Mouse (Mus musculus) midbrain, embryonic 10.5 days (tissue): ENCODE measurements around the gene Cers1. TPM values are rescaled to one million over a fixed set of nuclear protein-coding genes. Genes with fewer than 3 reads are reported as not detected.
A peak's percentile ranks its signal among the peaks of the same experiment; 100 is the strongest.

Experiments used
- DNase-seq: peaks from one replicate; pipeline ENCODE4 v3.0.0-alpha.2; 2017; ENCODE audit warnings: low spot score
- H3K27ac ChIP-seq: fragments of 300-500 bp; sonication (generic); replicated peaks from 2 replicates; pipeline ENCODE4 v1.5.1; 2016; ENCODE audit warnings: mild to moderate bottlenecking
- H3K27me3 ChIP-seq: fragments of 300-500 bp; sonication (generic); 2 replicates; pipeline ENCODE4 v1.6.1; 2016; ENCODE audit warnings: low read depth, mild to moderate bottlenecking; ENCODE audit not compliant: poor library complexity, severe bottlenecking
- H3K36me3 ChIP-seq: fragments of 300-500 bp; sonication (generic); 2 replicates; pipeline ENCODE4 v1.6.1; 2016; ENCODE audit warnings: mild to moderate bottlenecking, moderate library complexity
- H3K4me1 ChIP-seq: fragments of 300-500 bp; sonication (generic); 2 replicates; pipeline ENCODE4 v1.6.1; 2016
- H3K4me3 ChIP-seq: fragments of 300-500 bp; sonication (generic); 2 replicates; pipeline ENCODE4 v1.5.1; 2016; ENCODE audit warnings: mild to moderate bottlenecking, moderate library complexity
- H3K9me3 ChIP-seq: fragments of 300-500 bp; sonication (generic); replicated peaks from 2 replicates; pipeline ENCODE4 v1.6.1; 2016; ENCODE audit warnings: mild to moderate bottlenecking
- WGBS: fragments of 180-500 bp; shearing (Covaris S2); methylation state at CpG from one replicate; pipeline ENCODE4 v1.1.7; 2016; 5-methylcytosine and 5-hydroxymethylcytosine counted together
- polyA plus RNA-seq: library from polyadenylated mRNA; unstranded; fragments of >200 nt; fragmentation: Nextera tagmentation; extraction: Ambion mirVana; gene quantifications from 2 replicates; pipeline ENCODE4 v1.2.1, GENCODE M21; 2016

Cers1 gene
- 4.6 and 5.3 TPM in 2 replicates for polyA plus RNA-seq

DNA sequence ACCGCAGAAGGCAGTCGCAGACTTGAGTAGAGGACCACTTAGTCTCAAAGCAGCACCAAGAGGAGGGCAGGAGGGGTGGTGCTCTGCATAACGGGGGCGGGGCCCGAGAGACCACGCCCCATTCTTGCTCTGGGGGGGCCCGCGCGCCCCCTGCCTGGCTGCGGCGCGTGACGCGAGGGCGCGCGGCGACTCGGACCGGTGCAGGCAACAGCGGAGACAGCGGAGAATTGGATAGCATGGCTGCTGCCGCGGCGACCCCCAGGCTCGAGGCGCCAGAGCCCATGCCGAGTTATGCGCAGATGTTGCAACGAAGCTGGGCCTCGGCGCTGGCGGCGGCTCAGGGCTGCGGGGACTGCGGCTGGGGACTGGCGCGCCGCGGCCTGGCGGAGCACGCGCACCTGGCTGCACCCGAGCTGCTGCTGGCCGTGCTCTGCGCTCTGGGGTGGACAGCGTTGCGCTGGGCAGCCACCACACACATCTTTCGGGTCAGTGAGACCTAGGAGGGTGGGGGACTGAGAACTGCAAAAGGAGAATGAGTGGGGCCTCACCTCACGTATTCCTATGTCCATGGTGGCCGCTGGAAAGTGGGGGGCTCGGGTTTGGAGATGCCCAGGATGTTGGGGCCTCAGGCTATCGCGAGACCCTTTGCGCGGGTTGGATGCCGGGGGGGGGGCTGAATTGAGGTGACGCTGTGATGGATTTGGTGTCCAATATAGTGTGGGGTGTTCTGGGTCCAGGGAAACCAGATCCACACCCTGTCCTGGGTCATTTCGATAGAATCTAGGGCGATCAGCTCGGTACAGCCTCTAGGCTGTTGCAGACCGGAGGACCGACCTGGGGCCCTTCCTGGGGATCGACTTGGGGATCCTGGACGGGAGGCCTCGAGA, at the start of gene Cers1:
Gene Cers1, plus strand, starts transcription at position 152 of the 887 bp plus-strand sequence.
- Histone ChIP-seq H3K27ac (peak within 1 kb of the TSS; percentile 85), H3K4me3 (peak within 1 kb of the TSS; percentile 69), H3K36me3 (peaks cover 32% of the 10 kb centered on the region), H3K4me1 (peaks cover 38% of the 10 kb centered on the region), H3K9me3 (no peaks in the 10 kb centered on the region), H3K27me3 (peaks cover 19% of the 10 kb centered on the region; the same call in 1 of the 2 replicates)
- DNase-seq: peak; percentile 77
- WGBS: 3% methylated on average over 66 of the region's 66 CpGs

DNA sequence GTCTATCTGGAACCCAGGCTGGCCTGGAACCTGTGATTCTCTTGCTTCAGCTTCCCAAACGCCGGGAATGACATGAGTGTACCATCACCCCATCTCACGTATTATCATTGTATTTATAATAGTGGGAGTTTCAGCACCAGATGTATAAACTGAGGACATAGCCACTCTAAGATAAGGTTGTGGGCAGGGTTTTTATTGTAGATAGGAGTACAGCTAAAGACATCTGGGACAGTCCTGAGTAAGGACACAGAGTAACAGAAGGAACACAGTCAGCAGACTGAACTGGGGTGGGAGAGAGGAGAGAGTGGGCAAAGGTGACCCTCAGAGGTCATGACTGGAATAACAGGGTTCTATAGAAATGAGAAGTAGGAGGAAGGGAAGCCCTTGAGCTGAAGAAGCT, 47.9 kb upstream of the Cers1 start:
- H3K36me3 ChIP-seq: peaks cover 44% of the 10 kb centered on the region
- no peak for DNase-seq
- no peak overlapping the region for H3K4me3 ChIP-seq
- H3K27ac ChIP-seq: no peak overlapping the region
- H3K4me1 ChIP-seq: peaks cover 24% of the 10 kb centered on the region
- H3K9me3 ChIP-seq: no peaks in the 10 kb centered on the region
- H3K27me3 ChIP-seq: no peaks in the 10 kb centered on the region
- WGBS: 90% methylated on average over 3 of the region's 3 CpGs

DNA sequence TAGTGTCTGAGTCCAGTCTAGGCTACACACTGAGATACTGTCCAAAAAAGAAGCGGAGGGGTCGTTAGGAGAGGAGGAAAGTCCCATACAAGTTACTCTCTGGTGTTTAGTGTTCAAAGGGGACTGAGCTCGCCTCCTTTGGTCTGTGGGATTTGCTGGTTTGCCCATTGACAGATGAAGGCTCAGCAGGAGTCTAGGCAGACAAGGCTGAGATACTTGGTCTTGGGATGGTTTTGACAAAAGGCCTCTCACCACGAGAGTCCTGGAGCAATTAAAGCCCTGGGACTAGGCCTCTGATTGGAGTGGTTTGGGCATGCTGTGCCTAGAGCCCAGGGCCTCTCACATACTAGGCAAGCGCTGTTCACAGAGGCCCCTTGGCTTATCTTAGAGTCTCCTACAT, 47.3 kb upstream of the Cers1 start:
- H3K4me3 ChIP-seq: no peak overlapping the region
- 54% methylated on average over 5 of the region's 5 CpGs for WGBS
- H3K27me3 ChIP-seq: no peaks in the 10 kb centered on the region
- no peak overlapping the region for H3K27ac ChIP-seq
- H3K36me3 ChIP-seq: peaks cover 38% of the 10 kb centered on the region
- no peaks in the 10 kb centered on the region for H3K9me3 ChIP-seq
- no peak for DNase-seq
- peaks cover 27% of the 10 kb centered on the region for H3K4me1 ChIP-seq

DNA sequence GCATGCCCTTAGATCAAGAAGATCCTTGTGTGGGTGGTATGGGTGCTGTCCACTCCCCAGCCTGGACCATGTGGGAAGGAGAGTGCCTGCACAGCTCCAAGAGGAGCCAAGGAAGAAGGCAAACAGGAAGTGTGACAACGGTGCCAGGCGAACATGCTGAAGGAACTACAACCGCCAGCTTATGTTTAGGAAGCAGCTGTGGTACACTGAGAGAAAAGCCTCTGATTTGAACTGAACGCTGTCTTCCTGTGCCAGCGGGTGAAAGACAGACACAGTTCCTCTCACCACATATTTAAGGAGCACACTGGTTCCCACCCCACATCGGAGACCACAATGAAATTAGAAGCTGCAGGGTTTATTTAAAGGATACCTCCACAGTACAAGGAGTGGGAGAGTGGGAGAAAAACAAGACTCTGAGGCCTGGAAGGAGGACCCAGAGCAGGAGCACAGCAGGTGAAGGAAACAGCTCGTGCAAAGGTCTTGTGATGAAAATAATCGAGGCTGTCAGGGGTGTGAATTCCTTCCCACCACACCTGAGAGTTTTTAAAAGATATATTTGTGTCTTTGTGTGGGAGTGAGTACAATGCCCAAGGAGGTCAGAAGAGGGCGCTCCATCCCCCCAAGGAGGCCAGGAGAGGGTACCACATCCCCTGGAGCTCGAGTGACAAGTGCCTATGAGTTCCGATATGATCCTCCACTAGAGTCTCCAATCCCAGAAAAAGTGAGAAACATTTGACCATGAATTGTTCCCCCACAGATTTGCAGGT, 46.6 kb upstream of the Cers1 start:
- Histone ChIP-seq H3K27ac (0 out of 2 replicates have a peak overlapping the region, but pooled peaks have one; percentile 23), H3K36me3 (peaks cover 31% of the 10 kb centered on the region), H3K4me3 (no peak overlapping the region), H3K27me3 (no peaks in the 10 kb centered on the region), H3K9me3 (no peaks in the 10 kb centered on the region), H3K4me1 (peaks cover 27% of the 10 kb centered on the region)
- DNase-seq: no peak
- WGBS: 63% methylated on average over 11 of the region's 11 CpGs

DNA sequence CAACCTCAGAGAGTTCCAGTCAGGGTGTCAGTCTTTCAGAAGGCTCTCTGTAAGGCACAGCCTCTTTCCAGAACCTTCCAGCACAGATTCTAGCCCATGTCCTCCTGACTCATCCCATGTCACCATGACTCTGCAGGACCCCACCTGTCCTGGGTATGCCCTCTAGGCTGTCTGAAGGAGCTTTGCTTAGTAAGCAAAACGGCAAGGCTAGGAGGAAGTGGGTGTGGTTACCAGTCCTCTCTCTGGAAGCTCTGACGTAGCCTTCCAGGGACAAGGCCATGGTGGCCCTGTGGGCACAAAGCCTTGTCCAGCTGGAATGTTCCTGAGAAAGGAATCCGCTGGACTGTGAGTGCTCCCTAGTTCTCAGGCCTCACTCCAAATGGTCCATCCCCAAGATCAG, 42.6 kb upstream of the Cers1 start:
- no peaks in the 10 kb centered on the region for H3K9me3 ChIP-seq
- H3K4me1 ChIP-seq: peaks cover 25% of the 10 kb centered on the region
- 66% methylated on average over 3 of the region's 3 CpGs for WGBS
- H3K27ac ChIP-seq: no peak overlapping the region
- DNase-seq: no peak
- H3K36me3 ChIP-seq: no peaks in the 10 kb centered on the region
- H3K4me3 ChIP-seq: no peak overlapping the region
- no peaks in the 10 kb centered on the region for H3K27me3 ChIP-seq

DNA sequence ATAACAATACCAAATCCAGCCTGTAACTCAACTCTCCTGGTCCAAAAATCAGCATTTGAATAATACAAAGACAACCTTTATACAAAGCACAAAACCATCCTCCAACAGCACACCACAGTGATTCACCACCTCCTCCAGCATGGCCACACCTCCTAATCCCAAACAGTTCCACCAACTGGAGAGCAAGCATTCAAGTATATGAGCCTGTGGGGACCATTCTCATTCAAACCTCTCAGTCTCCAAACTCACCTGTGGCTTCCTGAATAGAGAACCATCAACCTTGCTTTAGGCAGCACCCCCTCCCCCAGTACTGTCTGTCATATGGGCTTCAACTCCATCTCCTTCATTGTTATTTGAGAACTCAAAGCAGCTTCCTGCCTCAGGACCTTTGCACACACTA, 41.2 kb upstream of the Cers1 start:
- DNase-seq: no peak
- H3K27ac ChIP-seq: no peak overlapping the region
- H3K9me3 ChIP-seq: no peaks in the 10 kb centered on the region
- H3K4me1 ChIP-seq: peaks cover 16% of the 10 kb centered on the region
- no peaks in the 10 kb centered on the region for H3K27me3 ChIP-seq
- H3K4me3 ChIP-seq: no peak overlapping the region
- no peaks in the 10 kb centered on the region for H3K36me3 ChIP-seq

DNA sequence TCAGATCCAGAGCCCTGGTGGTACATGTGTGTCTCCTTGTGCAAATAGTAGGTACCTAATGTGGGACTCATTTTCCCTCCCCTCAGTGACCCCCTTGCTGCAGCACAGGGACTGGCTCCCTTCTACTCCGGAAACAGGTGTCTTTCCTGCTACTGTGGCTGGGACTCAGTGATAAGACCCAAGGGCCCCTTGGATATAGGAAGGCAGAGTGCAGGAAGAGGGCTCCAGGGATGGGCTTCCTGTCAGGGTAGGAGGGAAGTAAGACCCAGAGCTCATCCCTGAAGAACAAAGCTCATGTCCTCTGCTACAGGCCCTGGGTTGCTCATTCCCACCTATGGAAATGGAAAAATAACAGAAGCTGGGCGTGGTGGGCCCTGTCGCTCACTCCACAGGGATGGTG, 39.1 kb upstream of the Cers1 start:
- peaks cover 27% of the 10 kb centered on the region for H3K4me1 ChIP-seq
- H3K36me3 ChIP-seq: no peaks in the 10 kb centered on the region
- no peaks in the 10 kb centered on the region for H3K27me3 ChIP-seq
- no peak overlapping the region for H3K27ac ChIP-seq
- no peaks in the 10 kb centered on the region for H3K9me3 ChIP-seq
- WGBS: 95% methylated on average over 3 of the region's 3 CpGs
- no peak for DNase-seq
- H3K4me3 ChIP-seq: no peak overlapping the region

DNA sequence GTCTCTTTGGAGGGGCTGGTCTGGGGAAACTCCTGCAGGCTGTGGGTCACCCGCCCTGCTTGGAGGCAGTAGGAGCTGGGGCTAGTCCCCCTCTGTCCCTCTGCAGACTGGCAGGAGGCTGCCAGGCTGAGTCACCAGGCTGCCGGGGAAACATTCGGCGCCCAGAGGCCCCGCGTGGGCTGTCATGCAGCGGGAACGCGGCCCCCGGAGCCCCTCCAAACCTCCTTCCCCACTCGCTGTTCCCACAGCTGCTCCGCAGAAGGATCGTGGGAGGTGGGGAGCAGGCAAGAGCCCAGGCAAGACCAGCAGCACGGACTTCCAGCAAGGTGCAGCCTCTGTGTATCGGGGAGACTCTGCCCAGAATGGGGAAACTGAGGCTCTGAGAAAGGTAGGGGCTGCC, 37.4 kb upstream of the Cers1 start:
- WGBS: 77% methylated on average over 15 of the region's 15 CpGs
- Histone ChIP-seq H3K9me3 (no peaks in the 10 kb centered on the region), H3K27ac (peak overlapping the region; percentile 55), H3K36me3 (no peaks in the 10 kb centered on the region), H3K27me3 (no peaks in the 10 kb centered on the region), H3K4me1 (peaks cover 34% of the 10 kb centered on the region), H3K4me3 (no peak overlapping the region; the same call in 1 of the 2 replicates)
- no peak for DNase-seq

DNA sequence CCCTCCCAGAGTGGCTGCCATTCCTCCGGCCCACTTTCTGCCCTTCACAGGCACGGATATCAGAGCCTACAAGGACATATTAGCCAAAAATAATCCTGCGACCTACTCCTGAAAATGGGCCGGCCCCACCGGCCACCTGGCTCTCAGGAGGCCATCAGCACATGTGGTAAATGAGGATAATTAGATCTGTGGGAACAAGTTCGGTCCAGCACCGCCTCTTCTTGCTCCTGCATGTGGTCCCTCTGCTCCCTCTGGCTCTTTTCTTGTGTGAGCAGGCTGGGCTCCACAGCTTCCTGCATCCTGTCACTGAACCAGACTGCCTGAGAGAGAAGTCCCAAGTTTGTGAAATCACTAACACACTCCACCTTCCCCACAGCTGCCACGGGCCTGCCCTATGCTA, 36.3 kb upstream of the Cers1 start:
- H3K4me3 ChIP-seq: no peak overlapping the region
- no peaks in the 10 kb centered on the region for H3K27me3 ChIP-seq
- no peak for DNase-seq
- H3K9me3 ChIP-seq: no peaks in the 10 kb centered on the region
- no peak overlapping the region for H3K27ac ChIP-seq
- H3K36me3 ChIP-seq: no peaks in the 10 kb centered on the region; the same call in 1 of the 2 replicates
- peaks cover 42% of the 10 kb centered on the region for H3K4me1 ChIP-seq
- WGBS: 71% methylated on average over 8 of the region's 8 CpGs

DNA sequence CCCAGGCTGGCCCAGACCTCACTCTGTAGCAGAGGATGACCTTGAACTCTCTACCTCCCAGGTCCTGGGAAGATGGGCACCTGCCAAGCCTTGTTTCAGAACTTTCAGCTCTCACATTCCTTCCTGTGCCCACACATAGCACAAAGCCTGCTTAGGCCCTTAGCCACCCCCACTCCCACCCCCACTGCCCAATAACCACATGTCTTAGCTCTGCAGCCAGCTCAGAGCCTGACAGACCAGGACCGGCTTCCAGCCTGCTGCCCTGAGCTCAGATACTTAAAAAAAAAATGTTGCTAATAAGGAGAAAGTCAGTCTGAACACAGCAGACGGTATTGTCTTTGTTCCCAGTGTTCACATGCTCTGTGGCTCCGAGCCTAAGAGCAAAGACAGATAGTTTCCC, 34.6 kb upstream of the Cers1 start:
- WGBS: 53% methylated on average over 3 of the region's 3 CpGs
- peaks cover 50% of the 10 kb centered on the region for H3K4me1 ChIP-seq
- no peak overlapping the region for H3K4me3 ChIP-seq
- DNase-seq: no peak
- peaks cover 3% of the 10 kb centered on the region; the same call in 1 of the 2 replicates for H3K9me3 ChIP-seq
- H3K27ac ChIP-seq: peak overlapping the region; percentile 97
- no peaks in the 10 kb centered on the region for H3K27me3 ChIP-seq
- H3K36me3 ChIP-seq: peaks cover 17% of the 10 kb centered on the region

DNA sequence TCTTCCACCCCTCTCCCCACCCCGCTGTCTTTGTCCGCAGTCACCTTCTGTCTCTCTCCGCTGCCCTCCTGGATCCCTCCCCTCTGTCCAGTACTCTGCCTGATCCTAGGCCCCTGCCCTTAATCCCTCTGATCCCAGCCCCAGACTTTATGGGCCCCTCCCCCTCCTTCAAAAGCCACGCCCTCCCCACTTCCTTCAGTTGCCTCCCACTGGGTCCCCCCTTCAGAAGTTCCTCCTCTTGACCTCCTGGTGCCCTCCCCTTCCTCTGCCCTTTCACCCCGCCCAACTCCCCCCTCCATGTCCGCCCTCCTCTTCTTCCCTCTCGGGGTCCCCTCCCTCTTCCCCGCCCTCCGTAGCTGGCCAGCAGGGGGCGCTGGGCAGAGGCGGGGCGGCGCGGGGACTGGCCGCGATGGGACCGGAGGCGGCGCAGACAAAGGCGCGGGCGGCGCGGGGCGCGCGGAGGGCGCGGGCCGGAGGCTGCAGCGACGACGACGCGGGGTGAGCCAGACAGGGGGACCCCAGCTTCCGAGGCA, 32.9 kb upstream of the Cers1 start, which contains the start of gene Homer3:
Gene Homer3, plus strand, starts transcription at position 225 of the 533 bp plus-strand sequence.
- peak within 1 kb of the TSS; percentile 97 for H3K27ac ChIP-seq
- peaks cover 50% of the 10 kb centered on the region for H3K4me1 ChIP-seq
- WGBS: under 1% methylated on average over 36 of the region's 36 CpGs
- peaks cover 14% of the 10 kb centered on the region for H3K9me3 ChIP-seq
- H3K4me3 ChIP-seq: peak within 1 kb of the TSS; percentile 89
- no peaks in the 10 kb centered on the region for H3K27me3 ChIP-seq
- peaks cover 34% of the 10 kb centered on the region for H3K36me3 ChIP-seq
- peak; percentile 96 for DNase-seq

DNA sequence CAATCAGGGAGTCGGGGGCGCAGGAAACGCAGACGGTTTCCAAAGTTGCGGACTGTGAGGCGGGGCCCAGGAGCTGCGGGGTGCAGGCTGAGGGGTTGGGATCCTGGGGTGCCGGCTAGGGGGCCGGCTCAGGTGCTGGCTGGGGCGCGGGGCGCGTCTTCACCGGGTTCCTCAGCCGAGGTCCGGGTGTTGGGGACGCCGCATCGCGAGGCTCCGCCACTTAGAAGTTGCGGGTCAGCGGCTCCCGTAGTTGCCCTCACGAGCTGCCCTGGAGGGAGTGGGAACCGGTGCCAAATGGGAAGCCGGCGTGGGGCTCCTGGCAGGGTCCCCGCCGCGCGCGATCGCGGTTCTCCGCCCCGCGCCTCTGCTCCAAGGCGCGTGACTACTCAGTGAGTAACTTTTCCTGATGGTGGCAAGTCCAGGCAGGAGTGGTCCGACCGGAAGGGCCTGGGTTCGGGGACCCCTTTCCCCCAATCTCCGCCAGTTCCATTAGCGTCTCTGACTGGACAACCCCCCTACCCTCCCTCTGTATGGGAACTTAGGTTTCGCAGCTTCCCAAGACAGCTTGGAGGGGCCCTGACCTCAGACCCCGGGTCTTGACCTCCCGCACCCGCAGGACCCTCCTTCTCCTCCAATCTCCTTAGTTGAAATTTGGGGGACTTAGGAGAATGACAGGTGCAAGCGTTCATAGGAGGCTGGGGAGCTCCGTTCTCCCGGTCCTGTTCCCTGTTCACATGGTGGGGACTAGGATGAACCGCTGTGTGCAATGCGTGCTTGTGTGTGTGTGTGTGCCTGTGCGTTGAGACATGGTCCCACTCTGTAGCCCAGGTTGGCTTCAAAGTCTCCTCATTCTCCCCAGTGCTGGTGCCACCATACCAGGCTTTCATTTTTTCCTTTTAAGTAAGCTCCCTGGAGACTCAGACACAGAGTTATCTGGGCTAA, 32.2 kb upstream of the Cers1 start:
- 2% methylated on average over 55 of the region's 55 CpGs for WGBS
- peaks cover 41% of the 10 kb centered on the region for H3K36me3 ChIP-seq
- peak overlapping the region; percentile 89 for H3K4me3 ChIP-seq
- H3K9me3 ChIP-seq: peaks cover 14% of the 10 kb centered on the region
- DNase-seq: peak; percentile 45
- no peaks in the 10 kb centered on the region for H3K27me3 ChIP-seq
- peak overlapping the region; percentile 97 for H3K27ac ChIP-seq
- H3K4me1 ChIP-seq: peaks cover 44% of the 10 kb centered on the region
